Mouse (Mus musculus): Measurements from ENCODE around the gene Hist1h2bj.

DNA sequence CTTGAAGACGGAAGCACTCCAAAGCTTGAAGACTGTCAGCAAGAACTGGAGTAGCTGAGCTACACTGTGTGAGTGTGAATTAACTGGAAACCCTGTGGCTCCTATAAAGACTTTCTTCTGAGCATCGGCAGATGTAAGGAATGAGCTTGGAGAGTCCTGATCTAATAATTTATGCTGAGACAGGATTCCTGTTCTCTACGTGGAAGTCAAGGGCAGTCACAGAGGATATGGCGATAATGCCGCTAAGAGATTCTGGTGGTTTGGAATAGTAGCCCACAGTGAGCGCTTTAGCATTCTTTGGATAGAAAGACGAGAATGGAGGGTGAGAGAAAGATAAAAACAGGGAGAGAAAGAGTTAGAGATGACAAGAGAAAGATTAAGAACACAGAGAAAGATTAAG lies 35.1 kb upstream of the Hist1h2bj start:
- no peak for TF ChIP-seq CTCF (IDR thresholded peaks at IDR 0.05 in 2 of 3, conservative IDR thresholded peaks at IDR 0.05 in 1 of 3; ENCODE audit: control insufficient read depth in 1 of 3, insufficient read depth in 1 of 3, low read depth in 2 of 3, low read length in 3 of 3, poor library complexity in 1 of 3, severe bottlenecking in 1 of 3)
- no peak for TF ChIP-seq GABPA (IDR thresholded peaks at IDR 0.05; ENCODE audit: low read depth, low read length)
- no peak for TF ChIP-seq SMC3 (IDR thresholded peaks at IDR 0.05; ENCODE audit: low read depth, low read length)
- TF ChIP-seq MAFK (IDR thresholded peaks at IDR 0.05; ENCODE audit: borderline replicate concordance, low read depth, low read length) = no peak
- TF ChIP-seq USF2 (IDR thresholded peaks at IDR 0.05; ENCODE audit: borderline replicate concordance in 1 of 2, insufficient read depth in 1 of 2, low read depth in 1 of 2, low read length in 2 of 2) = no peak
- TF ChIP-seq RAD21 (IDR thresholded peaks at IDR 0.05; ENCODE audit: low read depth, low read length) = no peak
- TF ChIP-seq EP300 (IDR thresholded peaks at IDR 0.05; ENCODE audit: low read depth in 1 of 2, low read length in 2 of 2) = no peak
- TF ChIP-seq CHD2 (IDR thresholded peaks at IDR 0.05; ENCODE audit: low read length) = no peak
- TF ChIP-seq POLR2A (IDR thresholded peaks at IDR 0.05; ENCODE audit: control insufficient read depth in 1 of 2, insufficient read depth in 1 of 2, low read depth in 1 of 2, low read length in 2 of 2, poor library complexity in 1 of 2) = no peak
- no peak for TF ChIP-seq NRF1 (IDR thresholded peaks at IDR 0.05; ENCODE audit: insufficient read depth, low read depth, low read length, poor library complexity, severe bottlenecking)
- no peak for TF ChIP-seq KAT2A (conservative IDR thresholded peaks at IDR 0.05; ENCODE audit: low read depth, low read length)
- TF ChIP-seq MYC (IDR thresholded peaks at IDR 0.05; ENCODE audit: low read depth, low read length) = no peak

All from MEL (cell line).